Mouse (Mus musculus) midbrain, postnatal 0 days (tissue): ENCODE measurements around the gene Kcnq1. TPM values are rescaled to one million over a fixed set of nuclear protein-coding genes. Genes with fewer than 3 reads are reported as not detected.

Source experiments
- ATAC-seq: fragments of 200-750 bp; cut with Nextera tagmentation; 2 replicates; pipeline ENCODE4 v1.8.0; 2017; ENCODE audit warnings: moderate number of reproducible peaks, mild to moderate bottlenecking, moderate TSS enrichment, moderate library complexity; ENCODE audit not compliant: low FRiP score
- DNase-seq: peaks from one replicate; pipeline ENCODE4 v3.0.0-alpha.2; 2015; ENCODE audit warnings: low spot score
- H3K27ac ChIP-seq: fragments of 300-500 bp; sonication (generic); 2 replicates; pipeline ENCODE4 v1.5.1; 2014; ENCODE audit warnings: low read depth, mild to moderate bottlenecking, low read length, mixed read lengths
- H3K27me3 ChIP-seq: fragments of 300-500 bp; sonication (generic); 2 replicates; pipeline ENCODE4 v1.6.1; 2014; ENCODE audit warnings: low read length, control low read depth, mixed read lengths; ENCODE audit not compliant: insufficient read depth
- H3K36me3 ChIP-seq: fragments of 300-500 bp; sonication (generic); 2 replicates; pipeline ENCODE4 v1.6.1; 2014; ENCODE audit warnings: low read length, control low read depth, mixed read lengths; ENCODE audit not compliant: insufficient read depth
- H3K4me1 ChIP-seq: fragments of 300-500 bp; sonication (generic); 2 replicates; pipeline ENCODE4 v1.6.1; 2014; ENCODE audit warnings: mild to moderate bottlenecking, control low read depth, antibody characterized with exemption, low read length, mixed read lengths; ENCODE audit not compliant: insufficient read depth
- H3K4me2 ChIP-seq: fragments of 300-500 bp; sonication (generic); 2 replicates; pipeline ENCODE4 v1.6.1; 2014; ENCODE audit warnings: low read depth, mild to moderate bottlenecking, low read length, mixed read lengths; ENCODE audit not compliant: poor library complexity, severe bottlenecking
- H3K4me3 ChIP-seq: fragments of 300-500 bp; sonication (generic); 2 replicates; pipeline ENCODE4 v1.5.1; 2014; ENCODE audit warnings: low read depth, mild to moderate bottlenecking, low read length, moderate library complexity
- H3K9ac ChIP-seq: fragments of 300-500 bp; sonication (generic); replicated peaks from 2 replicates; pipeline ENCODE4 v1.6.1; 2014; ENCODE audit warnings: mild to moderate bottlenecking, low read length, moderate library complexity, mixed read lengths; ENCODE audit not compliant: poor library complexity, severe bottlenecking
- H3K9me3 ChIP-seq: fragments of 300-500 bp; sonication (generic); 2 replicates; pipeline ENCODE4 v1.6.1; 2016; ENCODE audit warnings: low read length, control low read depth
- CTCF ChIP-seq: IDR thresholded peaks from 2 replicates; pipeline ENCODE4 v1.5.1; 2016; ENCODE audit warnings: antibody characterized with exemption, mild to moderate bottlenecking
- WGBS: fragments of 180-500 bp; shearing (Covaris S2); extraction: QIAGEN DNeasy Blood & Tissue Kit; methylation state at CpG from one replicate; pipeline ENCODE4 v1.1.7; 2014; 5-methylcytosine and 5-hydroxymethylcytosine counted together
- polyA plus RNA-seq: library from polyadenylated mRNA; unstranded; fragments of >200 nt; fragmentation: Nextera tagmentation; extraction: Ambion mirVana; gene quantifications from 2 replicates; pipeline ENCODE4 v1.2.1, GENCODE M21; 2015
- total RNA-seq: library from RNA; depleted of rRNA; stranded (reverse); fragments of >200 nt; gene quantifications from 2 replicates; pipeline ENCODE4 v1.2.3, GENCODE M21; 2014

Gene Kcnq1
- total and polyA plus RNA-seq, 2 experiments from 2014 or later = 0.44 to 1.2 TPM

- no peaks in the 10 kb centered on the region for H3K9me3 ChIP-seq
- H3K27me3 ChIP-seq = no peaks in the 10 kb centered on the region
- H3K4me3 ChIP-seq = peak overlapping the region; percentile 74
- no peak for ATAC-seq
- no peak for DNase-seq
- H3K27ac ChIP-seq = peak overlapping the region; percentile 84
- H3K4me1 ChIP-seq = peaks cover 8% of the 10 kb centered on the region
- TF ChIP-seq CTCF = peak; percentile 14; the same call in 1 of the 2 replicates
- H3K9ac ChIP-seq = peak overlapping the region; percentile 85
- peaks cover 26% of the 10 kb centered on the region for H3K36me3 ChIP-seq
- H3K4me2 ChIP-seq = peak overlapping the region; percentile 97
- WGBS = 8% methylated on average over 30 of the region's 30 CpGs
Measured at GRCm38 (mm10) chr7:143069751-143070400, 36.3 kb upstream of the Kcnq1 start.

- Histone ChIP-seq H3K27ac (no peak overlapping the region), H3K9ac (peak overlapping the region; percentile 85; the same call in 1 of the 2 replicates), H3K9me3 (no peaks in the 10 kb centered on the region), H3K36me3 (peaks cover 21% of the 10 kb centered on the region), H3K4me2 (peak overlapping the region; percentile 97), H3K4me1 (peaks cover 8% of the 10 kb centered on the region), H3K27me3 (no peaks in the 10 kb centered on the region), H3K4me3 (peak overlapping the region; percentile 74; the same call in 1 of the 2 replicates)
- WGBS = 92% methylated on average over 10 of the region's 10 CpGs
- no peak for TF ChIP-seq CTCF
- DNase-seq (no peak), ATAC-seq (no peak)
Measured at GRCm38 (mm10) chr7:143070506-143071070, 35.6 kb upstream of the Kcnq1 start.

GRCm38 (mm10) chr7:143072605-143073004 is 33.6 kb upstream of the Kcnq1 start:
- Histone ChIP-seq H3K9ac (no peak overlapping the region), H3K4me3 (no peak overlapping the region), H3K9me3 (no peaks in the 10 kb centered on the region), H3K36me3 (peaks cover 6% of the 10 kb centered on the region; the same call in 1 of the 2 replicates), H3K4me1 (peaks cover 8% of the 10 kb centered on the region), H3K27ac (no peak overlapping the region), H3K27me3 (no peaks in the 10 kb centered on the region), H3K4me2 (no peak overlapping the region)
- 89% methylated on average over 5 of the region's 5 CpGs for WGBS
- no peak for TF ChIP-seq CTCF
- no peak for DNase-seq
- ATAC-seq = no peak

- 71% methylated on average over 1 of the region's 1 CpGs for WGBS
- no peak overlapping the region for H3K4me3 ChIP-seq
- H3K9me3 ChIP-seq = no peaks in the 10 kb centered on the region
- 0 out of 2 replicates have a peak, but pooled peaks cover 2% of the 10 kb centered on the region for H3K36me3 ChIP-seq
- peaks cover 8% of the 10 kb centered on the region for H3K4me1 ChIP-seq
- peak; percentile 60 for DNase-seq
- no peaks in the 10 kb centered on the region for H3K27me3 ChIP-seq
- no peak overlapping the region for H3K4me2 ChIP-seq
- TF ChIP-seq CTCF = peak; percentile 76
- H3K9ac ChIP-seq = no peak overlapping the region
- ATAC-seq = no peak
- H3K27ac ChIP-seq = no peak overlapping the region
Measured at GRCm38 (mm10) chr7:143073086-143073485, 33.1 kb upstream of the Kcnq1 start.

GRCm38 (mm10) chr7:143075394-143075793 is 30.8 kb upstream of the Kcnq1 start:
- no peaks in the 10 kb centered on the region for H3K9me3 ChIP-seq
- H3K4me3 ChIP-seq = no peak overlapping the region
- H3K4me1 ChIP-seq = peaks cover 4% of the 10 kb centered on the region
- ATAC-seq (no peak), DNase-seq (no peak)
- WGBS = 80% methylated on average over 5 of the region's 5 CpGs
- H3K36me3 ChIP-seq = 0 out of 2 replicates have a peak, but pooled peaks cover 2% of the 10 kb centered on the region
- no peak overlapping the region for H3K9ac ChIP-seq
- no peaks in the 10 kb centered on the region for H3K27me3 ChIP-seq
- H3K4me2 ChIP-seq = no peak overlapping the region
- H3K27ac ChIP-seq = no peak overlapping the region
- TF ChIP-seq CTCF = no peak

GRCm38 (mm10) chr7:143077351-143077750 is 28.8 kb upstream of the Kcnq1 start:
- no peaks in the 10 kb centered on the region for H3K9me3 ChIP-seq
- H3K36me3 ChIP-seq = no peaks in the 10 kb centered on the region
- DNase-seq (no peak), ATAC-seq (no peak)
- no peaks in the 10 kb centered on the region for H3K4me1 ChIP-seq
- no peak for TF ChIP-seq CTCF
- H3K4me2 ChIP-seq = no peak overlapping the region
- no peak overlapping the region for H3K4me3 ChIP-seq
- no peak overlapping the region for H3K27ac ChIP-seq
- no peak overlapping the region for H3K9ac ChIP-seq
- WGBS = 88% methylated on average over 2 of the region's 2 CpGs
- no peaks in the 10 kb centered on the region for H3K27me3 ChIP-seq
